Mouse (Mus musculus): ENCODE results near the gene 1700009N14Rik.

The 1700009N14Rik gene

GRCm38 (mm10) chr4:39450069-39450468, at the start of gene 1700009N14Rik:
1700009N14Rik (plus strand) TSS chr4:39450295.
- no peak for DNase-seq (ENCODE audit: low spot score)

DNA sequence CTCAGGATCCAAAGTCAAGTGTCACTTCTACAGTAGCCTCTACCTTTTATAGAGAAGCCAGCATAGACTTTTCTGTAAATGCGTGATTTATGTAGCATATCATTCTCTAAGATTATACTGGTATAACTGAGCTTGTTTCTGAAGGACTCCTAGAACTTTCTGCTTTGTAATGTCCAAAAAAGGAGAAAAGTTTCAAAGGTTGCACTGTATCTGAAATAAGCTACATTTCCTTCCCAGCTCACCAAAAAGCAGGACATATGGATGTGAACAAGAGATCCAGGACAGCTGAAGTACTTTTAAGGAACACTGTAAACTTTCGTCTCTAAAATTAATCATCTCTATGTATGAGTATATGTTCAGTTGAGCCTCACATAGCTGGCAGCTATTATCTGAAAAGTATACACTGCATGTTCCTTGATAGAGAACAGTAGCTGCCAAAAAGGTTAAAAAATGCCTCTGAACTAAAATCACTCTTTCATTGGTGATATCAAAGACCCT, 12.2 kb upstream of the 1700009N14Rik start:
- no peak for DNase-seq (ENCODE audit: low spot score)

GRCm38 (mm10) chr4:39474291-39474690, 24.2 kb downstream of the 1700009N14Rik start:
- DNase-seq (ENCODE audit: low spot score): no peak

GRCm38 (mm10) chr4:39486393-39486792, 36.3 kb downstream of the 1700009N14Rik start:
- DNase-seq (ENCODE audit: low spot score): no peak

- DNase-seq (ENCODE audit: low spot score): no peak
These were observed 43.5 kb downstream of the 1700009N14Rik start for GRCm38 (mm10) chr4:39493596-39493995.

GRCm38 (mm10) chr4:39495875-39496274, 45.8 kb downstream of the 1700009N14Rik start:
- no peak for DNase-seq (ENCODE audit: low spot score)
